ENCODE assay signal across 10 mouse cellular contexts in genomic region chr15:89557179-89557995, GRCm38 (mm10). TPM values are rescaled to one million over a fixed set of nuclear protein-coding genes. Genes with fewer than 3 reads are reported as not detected.
DNase-seq lines count a peak whose midpoint lies in the region; ATAC-seq lines count a peak whose summit lies in the region.
"Had no signal": no experiment of that assay in that cellular context is flagged by ENCODE, and none has a peak within 500 bp of the region (broad histone marks: within the 10 kb centered on the region; RNA-seq: fewer than 3 reads in every experiment).

No protein-coding gene starts in this region.

- DNase-seq in embryo, embryonic 11 days = peak; percentile 10
- no peak for DNase-seq in embryo, embryonic 10 days (ENCODE audit: low spot score)
- DNase-seq in right cerebral cortex, postnatal 25 days = peak; percentile 33
- DNase-seq in right cerebral cortex, postnatal 10 days (ENCODE audit: low spot score in 2 of 2) = no peak
- peak; percentile 26 for DNase-seq in urinary bladder, postnatal 25 days (ENCODE audit: low spot score)
- no peak for DNase-seq in adrenal gland, postnatal 14 days
- DNase-seq in spleen, postnatal 36 days (ENCODE audit: low spot score in 2 of 2) = no peak
- DNase-seq: gastrocnemius, postnatal 10 days; lung, adult 2 months had no signal

- 7% methylated on average over 40 of the region's 40 CpGs for WGBS in limb, embryonic 12.5 days

- H3K9ac ChIP-seq in limb, embryonic 12.5 days (replicated peaks) = peak overlapping the region; percentile 42; the same call in 1 of the 2 replicates

- H3K27ac ChIP-seq in limb, embryonic 12.5 days = no peak overlapping the region

- H3K4me1 ChIP-seq in limb, embryonic 12.5 days (replicated peaks) = peaks cover 25% of the 10 kb centered on the region

- peak overlapping the region; percentile 56 for H3K4me2 ChIP-seq in limb, embryonic 12.5 days

- H3K9me3 ChIP-seq in limb, embryonic 12.5 days = no peaks in the 10 kb centered on the region

- H3K36me3 ChIP-seq in limb, embryonic 12.5 days = peaks cover 6% of the 10 kb centered on the region

- peak overlapping the region; percentile 34 for H3K4me3 ChIP-seq in limb, embryonic 12.5 days (replicated peaks)

- H3K27me3 ChIP-seq in limb, embryonic 12.5 days = peaks cover 56% of the 10 kb centered on the region

- ATAC-seq in limb, embryonic 12.5 days (ENCODE audit: insufficient number of reproducible peaks, insufficient read depth, low FRiP score, low TSS enrichment, low read depth) = no peak

RNA-seq across cellular contexts. Expression of gene Acr, which starts 10.7 kb away (rescaled TPM):
- polyA plus RNA-seq in limb, embryonic 12.5 days (2016; fragmentation: Nextera tagmentation; extraction: Ambion mirVana) = 0.28 TPM in 1 of 2 replicates, not detected in the other
- total RNA-seq in adrenal gland, postnatal 14 days (2021) = 0.48 and 0.75 TPM in 2 replicates

RNA-seq across cellular contexts. Expression of gene Rabl2, which starts 34.3 kb away (rescaled TPM):
- polyA plus RNA-seq in limb, embryonic 12.5 days (2016; fragmentation: Nextera tagmentation; extraction: Ambion mirVana) = 48.9 and 53.0 TPM in 2 replicates
- 9.1 and 12.2 TPM in 2 replicates for total RNA-seq in adrenal gland, postnatal 14 days (2021)

RNA-seq across cellular contexts. Expression of gene Shank3, which starts 58.0 kb away (rescaled TPM):
- polyA plus RNA-seq in limb, embryonic 12.5 days (2016; fragmentation: Nextera tagmentation; extraction: Ambion mirVana) = 2.4 and 3.2 TPM in 2 replicates
- total RNA-seq in adrenal gland, postnatal 14 days (2021) = 57.8 and 71.6 TPM in 2 replicates

Comparison
In these comparisons a context has a peak if more than half of its experiments do, and no peak if none do; other contexts are left out.
1. DNase-seq: peak in embryo, embryonic 11 days (single experiment), right cerebral cortex, postnatal 25 days (single experiment) and urinary bladder, postnatal 25 days (single experiment); none in embryo, embryonic 10 days (single experiment), right cerebral cortex, postnatal 10 days (0 of 2), adrenal gland, postnatal 14 days (single experiment) and spleen, postnatal 36 days (0 of 2).